Mouse (Mus musculus) forebrain, embryonic 12.5 days (tissue): Measurements from ENCODE around the gene Trim12c. TPM values are rescaled to one million over a fixed set of nuclear protein-coding genes. Genes with fewer than 3 reads are reported as not detected.
"Not testable (repeated sequence)": the region's sequence is repeated elsewhere in the genome, so short reads cannot be mapped to it uniquely, and the experiment has no call there.

ENCODE experiments used
- ATAC-seq: fragments of 200-750 bp; cut with Nextera tagmentation; 2 replicates; pipeline ENCODE4 v1.8.0; 2017; ENCODE audit warnings: moderate TSS enrichment; ENCODE audit not compliant: low FRiP score
- H3K27ac ChIP-seq: fragments of 300-500 bp; sonication (generic); 2 replicates; pipeline ENCODE4 v1.5.1; 2016; ENCODE audit warnings: mild to moderate bottlenecking
- H3K27me3 ChIP-seq: fragments of 300-500 bp; sonication (generic); 2 replicates; pipeline ENCODE4 v1.6.1; 2016; ENCODE audit warnings: mild to moderate bottlenecking
- H3K36me3 ChIP-seq: fragments of 300-500 bp; sonication (generic); replicated peaks from 2 replicates; pipeline ENCODE4 v1.6.1; 2016; ENCODE audit warnings: mild to moderate bottlenecking
- H3K4me1 ChIP-seq: fragments of 300-500 bp; sonication (generic); 2 replicates; pipeline ENCODE4 v1.6.1; 2016
- H3K4me2 ChIP-seq: fragments of 300-500 bp; sonication (generic); 2 replicates; pipeline ENCODE4 v1.6.1; 2016; ENCODE audit warnings: mild to moderate bottlenecking, moderate library complexity
- H3K4me3 ChIP-seq: fragments of 300-500 bp; sonication (generic); replicated peaks from 2 replicates; pipeline ENCODE4 v1.5.1; 2016; ENCODE audit warnings: mild to moderate bottlenecking
- H3K9ac ChIP-seq: fragments of 300-500 bp; sonication (generic); 2 replicates; pipeline ENCODE4 v1.6.1; 2016; ENCODE audit warnings: mild to moderate bottlenecking
- H3K9me3 ChIP-seq: fragments of 300-500 bp; sonication (generic); 2 replicates; pipeline ENCODE4 v1.6.1; 2016
- WGBS: fragments of 180-500 bp; shearing (Covaris S2); methylation state at CpG from one replicate; pipeline ENCODE4 v1.1.7; 2016; 5-methylcytosine and 5-hydroxymethylcytosine counted together
- polyA plus RNA-seq: library from polyadenylated mRNA; unstranded; fragments of >200 nt; fragmentation: Nextera tagmentation; extraction: Ambion mirVana; gene quantifications from 2 replicates; pipeline ENCODE4 v1.2.1, GENCODE M21; 2016

Gene Trim12c
- polyA plus RNA-seq = 0.55 and 0.83 TPM in 2 replicates

DNA sequence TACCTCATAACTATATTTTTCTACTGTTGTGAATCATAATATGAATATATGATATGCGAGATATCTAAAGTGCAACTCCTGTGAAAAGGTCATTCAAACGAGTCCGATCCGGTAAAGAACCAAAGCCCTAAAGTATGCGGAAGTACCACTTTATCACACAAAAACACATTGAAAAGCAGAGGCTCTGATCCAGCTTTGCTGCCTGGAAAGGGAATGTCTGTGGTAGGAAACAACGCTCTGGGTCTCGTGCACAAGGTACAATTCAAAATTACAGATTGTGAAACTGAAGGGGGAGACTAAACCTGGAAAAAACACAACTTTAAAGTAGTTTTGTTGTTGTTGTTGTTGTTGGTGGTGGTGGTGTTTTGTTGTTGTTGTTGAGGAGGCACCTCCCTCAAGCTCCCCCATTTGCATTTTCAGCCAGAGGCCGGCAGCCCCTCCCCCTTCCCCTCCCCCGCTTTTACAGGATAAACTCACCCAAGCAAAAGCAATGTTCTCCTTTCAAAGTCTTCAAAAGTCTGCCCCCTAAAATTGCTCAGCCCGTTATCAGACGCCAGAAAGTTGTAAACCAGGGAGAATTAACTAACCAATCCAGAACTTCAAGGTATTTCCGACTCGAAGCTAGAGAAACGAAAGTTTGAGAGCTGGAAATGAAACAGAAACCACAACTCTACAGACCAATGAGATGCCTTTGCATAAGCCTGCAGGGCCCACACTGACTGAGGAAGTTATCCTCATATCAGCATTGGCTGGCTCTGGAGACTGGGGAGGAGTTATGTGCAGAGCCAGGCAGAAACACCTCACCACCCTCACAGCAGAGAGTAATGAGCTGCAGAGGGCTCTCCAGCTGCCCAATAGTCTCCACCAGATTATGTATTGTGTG, at the start of gene Trim12c:
TSS of gene Trim12c (minus strand) at position 646 of the 883 bp plus-strand sequence.
- Histone ChIP-seq H3K9me3 (no peaks in the 10 kb centered on the region), H3K9ac (no peak within 1 kb of the TSS), H3K36me3 (no peaks in the 10 kb centered on the region), H3K27me3 (no peaks in the 10 kb centered on the region), H3K4me2 (peak within 1 kb of the TSS; percentile 46), H3K4me3 (peak within 1 kb of the TSS; percentile 30), H3K4me1 (no peaks in the 10 kb centered on the region), H3K27ac (no peak within 1 kb of the TSS)
- WGBS = 11% methylated on average over 13 of the region's 14 CpGs
- peak; percentile 92 for ATAC-seq

DNA sequence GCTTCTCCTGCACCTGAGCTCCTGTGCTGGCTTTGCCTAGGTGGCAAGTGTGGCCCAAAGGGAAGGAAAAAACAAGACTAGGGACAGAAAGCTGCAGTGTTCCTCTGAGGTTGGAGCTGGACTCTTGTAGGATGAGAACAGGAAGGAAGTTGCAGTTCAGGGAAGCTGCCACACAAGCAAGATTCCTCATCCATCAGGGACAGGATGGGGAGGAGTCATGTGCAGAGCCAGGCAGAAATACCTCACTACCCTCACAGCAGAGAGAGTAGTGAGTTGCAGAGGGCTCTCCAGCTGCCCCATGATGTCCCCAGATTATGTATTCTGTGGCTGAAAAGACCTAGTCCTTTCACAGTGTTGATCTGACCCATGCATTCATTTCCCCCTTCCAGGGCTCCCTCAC, 48.0 kb upstream of the Trim12c start:
- Histone ChIP-seq H3K27ac (no peak overlapping the region), H3K4me1 (no peaks in the 10 kb centered on the region), H3K4me3 (no peak overlapping the region), H3K27me3 (no peaks in the 10 kb centered on the region), H3K36me3 (no peaks in the 10 kb centered on the region), H3K9ac (no peak overlapping the region), H3K9me3 (no peaks in the 10 kb centered on the region), H3K4me2 (no peak overlapping the region)
- ATAC-seq = no peak

DNA sequence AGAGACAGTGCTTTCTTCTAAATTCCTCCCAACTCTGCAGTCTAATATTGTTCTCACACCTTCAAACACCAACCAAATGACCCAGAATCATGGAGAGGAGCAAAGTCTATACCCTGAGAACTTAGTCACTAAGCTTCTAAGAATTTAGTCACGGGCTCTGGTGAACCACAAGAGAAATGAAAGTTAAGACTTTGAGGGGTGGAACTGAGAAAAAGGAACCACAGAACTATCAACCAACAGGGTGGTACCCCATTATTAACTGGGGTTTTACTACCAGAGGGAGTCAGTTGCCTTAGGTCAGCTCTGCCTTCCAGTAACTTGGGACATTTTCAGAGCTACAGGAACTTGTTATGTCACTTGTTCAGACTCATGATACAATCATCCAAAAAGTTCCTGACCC, 47.5 kb upstream of the Trim12c start, which contains the start of gene Trim30c:
TSS of gene Trim30c (minus strand) at position 140 of the 400 bp plus-strand sequence.
- Histone ChIP-seq H3K36me3 (no peaks in the 10 kb centered on the region), H3K4me2 (no peak within 1 kb of the TSS), H3K9ac (no peak within 1 kb of the TSS), H3K27ac (no peak within 1 kb of the TSS), H3K4me3 (no peak within 1 kb of the TSS), H3K4me1 (no peaks in the 10 kb centered on the region), H3K27me3 (no peaks in the 10 kb centered on the region), H3K9me3 (no peaks in the 10 kb centered on the region)
- WGBS = 83% methylated on average over 1 of the region's 1 CpGs
- no peak for ATAC-seq

DNA sequence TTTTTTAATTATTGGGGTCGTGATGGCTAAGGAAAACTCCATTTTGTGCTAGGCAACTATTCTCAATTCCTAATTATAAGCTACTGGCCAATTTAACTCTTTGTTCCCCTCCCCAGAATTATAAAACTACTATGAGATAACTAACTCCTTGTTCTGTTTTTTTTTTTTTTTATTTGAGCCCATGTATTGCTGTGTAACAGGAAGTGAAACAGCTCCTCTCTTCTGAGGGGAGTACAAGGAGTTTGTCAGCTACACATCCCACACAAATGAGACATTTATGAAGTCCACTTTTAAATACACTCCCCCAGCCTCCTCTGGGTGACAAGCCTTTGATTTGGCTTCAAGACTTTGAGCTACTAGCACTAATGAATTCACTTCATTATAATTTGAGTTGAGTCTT, 45.3 kb upstream of the Trim12c start:
- Histone ChIP-seq H3K9ac (no peak overlapping the region), H3K27ac (no peak overlapping the region), H3K9me3 (no peaks in the 10 kb centered on the region), H3K4me3 (no peak overlapping the region), H3K27me3 (no peaks in the 10 kb centered on the region), H3K36me3 (no peaks in the 10 kb centered on the region), H3K4me1 (no peaks in the 10 kb centered on the region), H3K4me2 (no peak overlapping the region)
- no peak for ATAC-seq
- WGBS = 63% methylated on average over 1 of the region's 1 CpGs

DNA sequence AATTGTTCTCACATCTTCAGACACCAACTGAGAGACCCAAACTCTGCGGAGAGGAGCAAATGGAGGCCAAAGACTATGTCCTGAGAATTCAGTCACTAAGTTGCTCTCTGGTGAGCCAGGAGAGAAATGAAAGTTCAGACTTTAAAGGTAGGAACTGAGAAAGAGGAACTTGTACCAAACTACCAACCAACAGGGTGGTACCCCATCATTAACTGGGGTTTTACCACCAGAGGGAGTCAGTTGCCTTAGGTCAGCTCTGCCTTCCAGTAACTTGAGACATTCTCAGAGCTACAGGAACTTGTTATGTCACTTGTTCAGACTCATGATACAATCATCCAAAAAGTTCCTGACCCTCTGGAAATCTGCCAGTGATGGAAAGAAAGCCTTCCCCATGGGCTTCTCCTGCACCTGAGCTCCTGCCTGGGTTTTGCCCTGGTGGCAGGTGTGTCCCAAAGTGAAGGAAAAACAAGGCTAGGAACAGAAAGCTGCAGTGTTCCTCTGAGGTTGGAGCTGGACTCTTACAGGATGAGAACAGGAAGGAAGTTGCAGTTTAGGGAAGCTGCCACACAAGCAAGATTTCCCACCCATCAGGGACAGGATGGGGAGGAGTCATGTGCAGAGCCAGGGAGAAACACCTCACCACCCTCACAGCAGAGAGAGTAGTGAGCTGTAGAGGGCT, 16.7 kb upstream of the Trim12c start, which contains the start of gene Trim30b:
TSS of gene Trim30b (minus strand) at position 149 of the 679 bp plus-strand sequence.
- Histone ChIP-seq H3K4me3 (no peak within 1 kb of the TSS), H3K36me3 (no peaks in the 10 kb centered on the region), H3K9me3 (no peaks in the 10 kb centered on the region), H3K9ac (no peak within 1 kb of the TSS), H3K4me1 (no peaks in the 10 kb centered on the region), H3K4me2 (no peak within 1 kb of the TSS), H3K27me3 (no peaks in the 10 kb centered on the region), H3K27ac (no peak within 1 kb of the TSS)
- no peak for ATAC-seq
- 85% methylated on average over 1 of the region's 1 CpGs for whole genome bisulfite sequencing

DNA sequence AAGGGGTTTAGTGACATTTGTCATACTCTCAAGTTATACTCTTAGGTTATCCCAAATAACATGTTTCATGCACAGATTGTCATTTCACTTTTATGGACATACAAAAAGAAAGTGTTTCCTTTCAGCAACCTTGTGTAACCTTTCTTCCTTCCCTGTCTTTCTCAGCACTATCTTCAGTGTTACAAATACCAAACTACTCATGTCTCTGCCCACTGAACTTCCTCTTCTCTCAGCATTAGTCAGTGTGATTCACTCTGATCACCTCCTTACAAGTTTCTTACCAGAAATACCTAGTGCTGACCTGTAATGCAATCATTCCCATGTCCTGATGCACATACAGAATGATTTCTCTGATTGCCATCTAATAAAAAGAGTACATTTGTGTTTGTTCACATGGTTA, 13.2 kb upstream of the Trim12c start:
- no peaks in the 10 kb centered on the region for H3K36me3 ChIP-seq
- H3K4me1 ChIP-seq = no peaks in the 10 kb centered on the region
- H3K27ac ChIP-seq = no peak overlapping the region
- no peaks in the 10 kb centered on the region for H3K9me3 ChIP-seq
- H3K4me2 ChIP-seq = no peak overlapping the region
- H3K27me3 ChIP-seq = no peaks in the 10 kb centered on the region
- no peak for ATAC-seq
- no peak overlapping the region for H3K9ac ChIP-seq
- H3K4me3 ChIP-seq = no peak overlapping the region

DNA sequence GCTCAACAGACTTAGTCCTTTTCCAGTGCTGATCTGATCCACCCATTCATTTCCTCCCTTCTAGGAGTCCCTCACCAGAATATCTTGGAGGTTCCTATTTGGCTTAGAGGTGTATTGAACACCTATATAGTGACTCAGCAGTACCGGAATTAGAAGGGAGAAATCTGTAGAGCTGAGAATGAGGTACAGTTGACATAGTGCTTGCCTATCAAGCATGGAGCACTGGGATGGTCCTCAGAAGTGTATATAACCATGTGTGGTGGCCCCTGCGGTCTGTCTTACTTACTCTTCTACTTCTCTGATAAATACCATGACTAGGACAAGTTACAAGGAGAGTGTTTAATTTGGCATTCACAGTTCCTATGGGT, 422 bp upstream of the Trim12c start:
- H3K9me3 ChIP-seq = no peaks in the 10 kb centered on the region
- H3K4me2 ChIP-seq = 0 out of 2 replicates have a peak overlapping the region, but pooled peaks have one; percentile 46
- H3K27ac ChIP-seq = no peak overlapping the region
- H3K36me3 ChIP-seq = no peaks in the 10 kb centered on the region
- WGBS = 76% methylated on average over 2 of the region's 2 CpGs
- ATAC-seq = no peak
- H3K27me3 ChIP-seq = no peaks in the 10 kb centered on the region
- H3K9ac ChIP-seq = no peak overlapping the region
- no peaks in the 10 kb centered on the region for H3K4me1 ChIP-seq
- no peak overlapping the region for H3K4me3 ChIP-seq

DNA sequence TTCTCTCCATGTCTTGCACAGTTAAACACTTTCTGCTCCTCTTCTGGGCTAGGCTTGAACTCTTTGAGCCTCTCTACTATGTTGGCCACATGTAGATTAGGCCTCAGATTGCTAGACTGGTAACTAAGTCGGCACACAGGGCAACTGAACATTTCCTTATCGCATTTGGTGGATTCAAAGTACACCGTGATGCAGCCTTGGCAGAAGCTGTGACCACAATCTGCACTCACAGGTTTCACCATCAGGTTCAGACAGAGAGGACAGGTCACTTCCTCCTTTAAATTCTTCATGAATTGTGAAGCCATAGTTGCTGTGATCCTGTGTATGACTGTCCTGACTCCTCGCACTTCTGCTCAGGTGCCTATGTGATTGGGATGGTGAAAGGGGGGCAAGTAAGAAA, 5.1 kb downstream of the Trim12c start:
- 93% methylated on average over 4 of the region's 4 CpGs for WGBS
- H3K36me3 ChIP-seq, H3K4me2 ChIP-seq, H3K27me3 ChIP-seq, ATAC-seq, H3K9me3 ChIP-seq, H3K4me3 ChIP-seq, H3K27ac ChIP-seq, H3K4me1 ChIP-seq, H3K9ac ChIP-seq: not testable (repeated sequence)

DNA sequence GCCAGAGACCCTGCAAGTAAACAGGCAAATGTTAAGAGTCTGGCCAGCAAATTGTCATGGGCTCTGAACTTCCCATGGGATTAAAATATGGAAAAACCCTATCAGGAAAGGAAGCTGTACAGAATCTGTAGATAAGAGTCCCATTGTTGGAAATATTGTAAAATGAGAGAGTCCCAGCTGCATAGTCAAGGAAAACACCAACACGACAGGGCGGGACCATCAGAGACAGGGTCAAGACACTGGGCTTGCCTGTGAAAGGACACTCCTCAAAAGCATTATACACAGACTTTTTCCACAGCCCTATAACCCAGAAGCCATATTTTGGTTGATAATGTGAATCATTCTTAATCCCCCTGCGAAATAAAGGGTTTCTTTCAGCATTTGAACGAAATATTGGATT, 12.4 kb downstream of the Trim12c start:
- H3K9me3 ChIP-seq, H3K9ac ChIP-seq, ATAC-seq, H3K4me3 ChIP-seq, H3K27me3 ChIP-seq, H3K4me2 ChIP-seq, H3K4me1 ChIP-seq, H3K36me3 ChIP-seq, H3K27ac ChIP-seq: not testable (repeated sequence)
- WGBS = 93% methylated on average over 2 of the region's 4 CpGs

DNA sequence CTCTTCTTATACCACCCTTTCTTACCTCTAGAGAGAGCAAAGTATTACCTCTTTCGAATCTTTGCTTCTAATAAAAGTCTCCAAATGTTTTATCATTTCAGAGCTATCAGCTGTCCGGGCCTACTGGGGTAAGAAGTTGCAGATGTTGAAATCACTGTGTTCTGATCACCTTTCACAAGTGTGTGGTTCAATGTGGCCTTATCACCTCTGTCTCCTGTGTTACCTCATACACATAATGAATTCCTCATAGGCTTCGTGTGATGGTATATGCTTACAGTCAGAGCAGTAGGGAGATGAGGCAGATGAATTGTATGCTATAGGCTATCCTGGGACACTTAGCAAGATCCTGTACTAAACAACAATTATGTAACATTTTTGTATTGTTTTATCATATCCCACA, 17.6 kb downstream of the Trim12c start:
- not testable (repeated sequence) for ATAC-seq, H3K27me3 ChIP-seq, H3K4me3 ChIP-seq, H3K4me2 ChIP-seq, H3K36me3 ChIP-seq, H3K4me1 ChIP-seq, H3K9me3 ChIP-seq, H3K27ac ChIP-seq, H3K9ac ChIP-seq
- 89% methylated on average over 3 of the region's 3 CpGs for WGBS

DNA sequence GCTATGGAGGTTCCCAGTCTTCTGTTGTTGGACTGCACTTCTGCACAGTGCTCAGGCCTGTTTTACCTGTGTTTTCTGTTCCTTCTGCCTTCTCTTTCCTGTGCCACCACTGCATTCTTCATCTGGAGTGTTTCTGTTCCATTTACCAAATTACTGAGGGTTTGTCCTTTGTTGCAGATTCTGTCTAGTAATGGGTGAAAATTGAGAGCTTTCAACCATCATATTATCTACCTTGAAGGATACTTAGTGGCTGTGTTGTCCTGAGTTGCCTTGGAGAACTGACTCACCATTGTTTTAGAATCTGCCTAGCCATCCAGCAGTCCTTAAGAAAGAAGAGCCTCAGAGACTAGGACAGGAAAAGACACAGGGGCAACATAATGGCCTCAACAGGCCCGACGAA, 24.0 kb downstream of the Trim12c start, which contains the start of gene Trim34b:
TSS of gene Trim34b (plus strand) at position 301 of the 400 bp plus-strand sequence.
- not testable (repeated sequence) for H3K27ac ChIP-seq, ATAC-seq

DNA sequence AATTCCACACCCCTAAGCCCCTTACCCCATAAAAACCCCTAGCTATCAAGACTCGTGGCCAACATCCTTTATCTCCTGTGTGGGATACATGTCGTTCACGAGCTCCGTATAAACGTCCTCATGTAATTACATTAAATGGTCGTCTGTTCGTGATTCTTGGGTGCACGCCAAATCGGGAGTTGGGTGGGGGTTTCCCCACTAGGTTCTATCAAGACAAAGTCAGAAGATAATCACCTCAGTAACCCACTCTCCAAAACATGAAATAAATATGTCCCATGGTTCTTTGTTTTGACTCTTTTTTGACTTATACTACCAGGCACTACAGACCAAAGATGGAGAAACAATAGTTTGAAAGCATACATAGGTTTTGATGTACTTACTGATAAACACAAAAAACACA, 31.1 kb downstream of the Trim12c start:
- Histone ChIP-seq H3K4me2 (no peak overlapping the region), H3K9ac (no peak overlapping the region), H3K4me1 (no peaks in the 10 kb centered on the region), H3K4me3 (no peak overlapping the region), H3K27ac (no peak overlapping the region), H3K36me3 (no peaks in the 10 kb centered on the region), H3K27me3 (no peaks in the 10 kb centered on the region), H3K9me3 (no peaks in the 10 kb centered on the region)
- WGBS = 89% methylated on average over 9 of the region's 9 CpGs
- ATAC-seq = no peak

More for the DNA sequence above, 24.0 kb downstream of the Trim12c start, which contains the start of gene Trim34b:
- H3K4me2 ChIP-seq, H3K4me3 ChIP-seq, H3K9me3 ChIP-seq, H3K36me3 ChIP-seq, H3K9ac ChIP-seq, H3K4me1 ChIP-seq, H3K27me3 ChIP-seq: not testable (repeated sequence)
- WGBS = 96% methylated on average over 2 of the region's 2 CpGs
